Mouse (Mus musculus): ENCODE results near the gene Lypla2. TPM values are rescaled to one million over a fixed set of nuclear protein-coding genes. Genes with fewer than 3 reads are reported as not detected.
A peak's percentile ranks its signal among the peaks of the same experiment; 100 is the strongest.

Lypla2 gene
- total RNA-seq, 1 experiment = 23.8 TPM

GRCm38 (mm10) chr4:135929405-135929804, 43.0 kb downstream of the Lypla2 start:
- Histone ChIP-seq H3K36me3 (ENCODE audit: control insufficient read depth, insufficient read depth, low read length, poor library complexity, severe bottlenecking) (peaks cover 6% of the 10 kb centered on the region; the same call in 1 of the 2 replicates), H3K9me3 (ENCODE audit: control insufficient read depth, insufficient read depth, low read depth, low read length) (no peaks in the 10 kb centered on the region), H3K9ac (ENCODE audit: insufficient read depth, low read depth, low read length, poor library complexity, severe bottlenecking) (no peak overlapping the region), H3K4me3 (ENCODE audit: insufficient read depth in 1 of 2, low read depth in 1 of 2, low read length in 2 of 2, poor library complexity in 1 of 2, severe bottlenecking in 1 of 2) (no peak overlapping the region), H3K27ac (ENCODE audit: insufficient read depth, low read depth, low read length, poor library complexity, severe bottlenecking) (no peak overlapping the region), H3K4me1 (ENCODE audit: control insufficient read depth in 2 of 2, insufficient read depth in 2 of 2, low read length in 2 of 2, poor library complexity in 1 of 2) (peaks cover 7 to 8% of the 10 kb centered on the region in 2 experiments; a peak in 3 of 4 replicates)
- TF ChIP-seq HCFC1 (IDR thresholded peaks at IDR 0.05; ENCODE audit: borderline replicate concordance, insufficient read depth, low read length) (no peak), CHD2 (IDR thresholded peaks at IDR 0.05; ENCODE audit: low read depth, low read length) (no peak), MAFK (IDR thresholded peaks at IDR 0.05; ENCODE audit: insufficient read depth, low read depth, low read length) (no peak), ZC3H11A (IDR thresholded peaks at IDR 0.05; ENCODE audit: borderline replicate concordance, low read depth, low read length) (no peak), ZNF384 (IDR thresholded peaks at IDR 0.05; ENCODE audit: low read depth, low read length) (no peak)
- in situ Hi-C loops (cut with MboI; ENCODE audit: low sequenced_read_pairs in 2 of 2, unreplicated experiment in 2 of 2) = no loop called here
- no peak for DNase-seq (ENCODE audit: low read depth, low spot score)

GRCm38 (mm10) chr4:135928376-135928775, 44.0 kb downstream of the Lypla2 start:
- peaks cover 9% of the 10 kb centered on the region; the same call in 1 of the 2 replicates for H3K36me3 ChIP-seq (ENCODE audit: control insufficient read depth, insufficient read depth, low read length, poor library complexity, severe bottlenecking)

GRCm38 (mm10) chr4:135926861-135927260, 45.6 kb downstream of the Lypla2 start:
- TF ChIP-seq CHD2 (IDR thresholded peaks at IDR 0.05; ENCODE audit: low read depth, low read length) (no peak), ZNF384 (IDR thresholded peaks at IDR 0.05; ENCODE audit: low read depth, low read length) (no peak), ZC3H11A (IDR thresholded peaks at IDR 0.05; ENCODE audit: borderline replicate concordance, low read depth, low read length) (no peak)
- Histone ChIP-seq H3K4me1 (ENCODE audit: control insufficient read depth in 2 of 2, insufficient read depth in 2 of 2, low read length in 2 of 2, poor library complexity in 1 of 2) (peaks cover 7 to 8% of the 10 kb centered on the region in 2 experiments; a peak in 3 of 4 replicates), H3K9ac (ENCODE audit: insufficient read depth, low read depth, low read length, poor library complexity, severe bottlenecking) (peak overlapping the region; percentile 52), H3K4me3 (ENCODE audit: insufficient read depth in 1 of 2, low read depth in 1 of 2, low read length in 2 of 2, poor library complexity in 1 of 2, severe bottlenecking in 1 of 2) (0 out of 4 replicates have a peak overlapping the region, but pooled peaks of 1 of the 2 experiments have one; percentile 17), H3K36me3 (ENCODE audit: control insufficient read depth, insufficient read depth, low read length, poor library complexity, severe bottlenecking) (peaks cover 7% of the 10 kb centered on the region; the same call in 1 of the 2 replicates), H3K9me3 (ENCODE audit: control insufficient read depth, insufficient read depth, low read depth, low read length) (no peaks in the 10 kb centered on the region), H3K27ac (ENCODE audit: insufficient read depth, low read depth, low read length, poor library complexity, severe bottlenecking) (peak overlapping the region; percentile 95)
- in situ Hi-C loops (cut with MboI; ENCODE audit: low sequenced_read_pairs in 2 of 2, unreplicated experiment in 2 of 2) = no loop called here
- DNase-seq (ENCODE audit: low read depth, low spot score) = no peak

More at GRCm38 (mm10) chr4:135928376-135928775, 44.0 kb downstream of the Lypla2 start:
- Histone ChIP-seq H3K27ac (ENCODE audit: insufficient read depth, low read depth, low read length, poor library complexity, severe bottlenecking) (no peak overlapping the region), H3K4me1 (ENCODE audit: control insufficient read depth in 2 of 2, insufficient read depth in 2 of 2, low read length in 2 of 2, poor library complexity in 1 of 2) (peaks cover 7 to 8% of the 10 kb centered on the region in 2 experiments; a peak in 3 of 4 replicates), H3K4me3 (ENCODE audit: insufficient read depth in 1 of 2, low read depth in 1 of 2, low read length in 2 of 2, poor library complexity in 1 of 2, severe bottlenecking in 1 of 2) (no peak overlapping the region), H3K9ac (ENCODE audit: insufficient read depth, low read depth, low read length, poor library complexity, severe bottlenecking) (no peak overlapping the region), H3K9me3 (ENCODE audit: control insufficient read depth, insufficient read depth, low read depth, low read length) (no peaks in the 10 kb centered on the region)
- no peak for DNase-seq (ENCODE audit: low read depth, low spot score)
- in situ Hi-C loops (cut with MboI; ENCODE audit: low sequenced_read_pairs in 2 of 2, unreplicated experiment in 2 of 2) = no loop called here
- no peak for TF ChIP-seq CHD2 (IDR thresholded peaks at IDR 0.05; ENCODE audit: low read depth, low read length)
- TF ChIP-seq ZNF384 (IDR thresholded peaks at IDR 0.05; ENCODE audit: low read depth, low read length) = no peak
- no peak for TF ChIP-seq ZC3H11A (IDR thresholded peaks at IDR 0.05; ENCODE audit: borderline replicate concordance, low read depth, low read length)
- no peak for TF ChIP-seq MAFK (IDR thresholded peaks at IDR 0.05; ENCODE audit: insufficient read depth, low read depth, low read length)
- TF ChIP-seq HCFC1 (IDR thresholded peaks at IDR 0.05; ENCODE audit: borderline replicate concordance, insufficient read depth, low read length) = no peak

GRCm38 (mm10) chr4:135926195-135926808, 46.1 kb downstream of the Lypla2 start:
- peaks cover 7 to 8% of the 10 kb centered on the region in 2 experiments; a peak in 3 of 4 replicates for H3K4me1 ChIP-seq (ENCODE audit: control insufficient read depth in 2 of 2, insufficient read depth in 2 of 2, low read length in 2 of 2, poor library complexity in 1 of 2)
- H3K9ac ChIP-seq (ENCODE audit: insufficient read depth, low read depth, low read length, poor library complexity, severe bottlenecking) = peak overlapping the region; percentile 52
- TF ChIP-seq ZC3H11A (IDR thresholded peaks at IDR 0.05; ENCODE audit: borderline replicate concordance, low read depth, low read length) = no peak
- peaks cover 7% of the 10 kb centered on the region; the same call in 1 of the 2 replicates for H3K36me3 ChIP-seq (ENCODE audit: control insufficient read depth, insufficient read depth, low read length, poor library complexity, severe bottlenecking)
- DNase-seq (ENCODE audit: low read depth, low spot score) = no peak
- no peaks in the 10 kb centered on the region for H3K9me3 ChIP-seq (ENCODE audit: control insufficient read depth, insufficient read depth, low read depth, low read length)
- in situ Hi-C loops (cut with MboI; ENCODE audit: low sequenced_read_pairs in 2 of 2, unreplicated experiment in 2 of 2) = no loop called here
- peak overlapping the region; percentile 31 to 33; a peak in 2 of 4 replicates for H3K4me3 ChIP-seq (ENCODE audit: insufficient read depth in 1 of 2, low read depth in 1 of 2, low read length in 2 of 2, poor library complexity in 1 of 2, severe bottlenecking in 1 of 2)
- peak overlapping the region; percentile 95 for H3K27ac ChIP-seq (ENCODE audit: insufficient read depth, low read depth, low read length, poor library complexity, severe bottlenecking)

All from ES-E14 (cell line).